Mouse (Mus musculus): ENCODE results near the gene Gm45837.

Gm45837 gene

DNA sequence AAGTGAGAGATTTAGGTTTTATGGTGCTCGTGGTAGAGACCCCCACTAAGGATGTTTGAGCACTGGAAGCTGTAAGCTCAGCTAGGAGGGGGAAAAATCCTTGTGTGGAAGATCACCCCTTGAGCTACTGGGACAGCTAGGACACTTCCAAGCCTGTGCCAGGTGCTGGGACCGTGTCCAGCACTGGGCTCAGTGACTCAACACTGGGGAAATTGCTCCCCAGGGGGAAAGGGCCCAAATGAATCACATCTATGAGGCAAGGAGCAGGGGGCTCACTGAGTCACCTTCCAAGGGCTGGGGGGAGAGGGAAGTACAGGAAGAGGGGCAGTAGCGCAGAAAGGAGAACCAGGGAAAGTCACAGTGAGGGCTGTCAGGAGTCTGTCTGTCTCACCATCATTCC, 39.2 kb downstream of the Gm45837 start:
- no peak for DNase-seq

DNA sequence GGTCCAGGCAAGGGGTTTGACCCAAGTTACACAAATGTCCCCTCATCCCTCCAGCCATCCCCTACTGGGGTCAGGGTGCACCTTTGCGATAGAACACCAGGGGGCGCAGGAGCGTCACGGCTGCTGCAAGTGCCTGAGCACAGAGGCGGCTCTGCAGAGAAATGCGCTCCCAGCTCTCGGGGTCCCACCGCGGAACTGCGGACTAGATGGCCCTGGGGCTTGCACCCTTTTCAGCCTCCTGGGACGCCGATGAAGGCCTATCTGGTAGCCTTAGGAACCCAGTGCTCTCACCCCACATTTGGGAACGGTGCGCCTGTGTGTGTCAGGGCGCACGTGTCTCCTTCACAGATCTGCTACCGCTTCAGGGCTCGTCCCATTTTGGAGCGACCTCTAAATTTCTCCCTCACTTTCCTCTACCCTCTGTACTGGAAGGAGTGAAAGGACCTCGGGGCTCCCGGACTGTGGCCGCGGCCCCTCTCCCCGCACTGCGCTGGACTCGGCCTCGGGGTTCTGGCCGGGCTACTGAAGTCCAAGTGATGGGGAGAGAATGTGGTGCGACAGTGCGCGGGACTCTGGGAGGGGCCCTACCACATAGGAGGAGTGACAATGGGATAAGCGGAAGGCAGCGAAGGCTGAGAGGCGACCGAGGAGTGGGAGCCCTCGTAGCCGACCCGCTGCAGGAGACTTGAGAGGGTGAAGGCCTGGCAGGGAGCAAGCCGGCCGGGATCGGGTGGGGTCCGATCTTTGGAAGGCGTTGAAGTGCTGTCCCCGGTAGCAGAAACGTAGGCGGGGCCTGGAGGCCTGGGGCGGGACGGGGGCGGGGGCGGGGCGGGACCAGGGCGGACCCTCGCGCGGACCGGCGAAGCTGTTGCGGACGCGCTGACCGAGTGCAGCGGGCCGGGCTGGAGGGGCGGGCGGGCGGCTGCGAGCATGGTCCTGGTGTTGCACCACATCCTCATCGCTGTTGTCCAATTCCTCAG, 40.0 kb downstream of the Gm45837 start:
- DNase-seq = peak; percentile 72

DNA sequence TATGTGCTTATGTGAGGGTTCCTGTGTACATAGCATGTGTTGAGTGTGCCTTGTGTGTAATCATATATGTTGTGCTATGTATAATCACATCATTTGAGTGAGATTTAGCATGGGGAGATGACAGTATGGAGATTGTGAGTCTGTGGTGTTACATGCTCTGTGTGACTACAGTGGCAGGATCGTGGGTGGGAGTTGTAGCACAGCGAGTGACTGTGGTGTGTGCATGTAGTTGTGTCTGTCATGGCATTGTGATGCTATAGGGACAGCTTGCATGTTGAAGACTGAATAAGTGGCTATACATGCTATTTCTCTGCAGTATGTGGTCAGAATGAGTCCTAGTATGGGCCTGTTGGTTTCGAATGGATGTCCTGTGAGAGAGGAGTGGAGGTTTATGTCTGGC, 42.0 kb downstream of the Gm45837 start:
- no peak for DNase-seq

DNA sequence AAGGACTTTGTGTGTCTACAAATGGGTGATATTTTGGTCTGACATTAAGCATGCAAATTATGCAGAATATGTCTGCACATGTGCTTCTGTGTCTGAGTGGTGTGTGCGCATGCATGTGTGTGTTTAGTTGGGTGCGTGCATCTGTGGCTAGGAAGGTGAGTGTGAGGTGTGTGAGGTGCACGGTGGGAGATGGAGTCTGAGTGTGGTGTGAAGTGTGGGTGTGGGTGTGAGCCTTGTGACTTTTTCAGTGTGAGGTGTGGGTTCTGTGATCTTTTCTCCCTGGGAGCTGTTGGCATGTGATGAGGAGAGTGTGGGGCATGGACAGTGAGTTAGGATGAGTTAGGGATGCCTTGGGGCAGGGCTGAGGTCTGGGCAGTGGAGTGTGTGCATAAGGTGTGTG, 42.6 kb downstream of the Gm45837 start:
- no peak for DNase-seq

GRCm38 (mm10) chr7:101453725-101454124, 43.0 kb downstream of the Gm45837 start:
- DNase-seq = no peak

GRCm38 (mm10) chr7:101454479-101454878, 43.8 kb downstream of the Gm45837 start:
- DNase-seq = no peak

DNA sequence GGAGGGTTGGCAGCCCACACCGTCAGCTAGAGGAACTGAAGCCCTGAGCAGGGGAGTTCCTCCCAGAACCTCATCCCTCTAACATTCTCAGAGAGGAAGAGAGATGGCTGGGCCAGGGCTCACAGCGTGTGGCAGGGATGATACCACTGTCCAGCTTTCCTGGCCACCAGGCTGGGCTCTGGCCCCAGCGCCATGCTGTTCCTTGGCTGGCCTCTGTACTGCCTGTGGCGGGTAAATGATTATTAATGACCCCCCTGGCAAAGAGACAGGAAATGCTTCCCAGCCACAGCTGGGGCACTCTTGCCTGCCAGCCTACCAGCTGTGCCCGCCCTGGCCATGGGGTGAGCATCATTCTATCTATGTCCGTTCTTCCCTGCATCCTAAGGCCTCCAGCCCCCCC, 44.5 kb downstream of the Gm45837 start:
- no peak for DNase-seq

GRCm38 (mm10) chr7:101456318-101456717, 45.6 kb downstream of the Gm45837 start:
- no peak for DNase-seq

DNA sequence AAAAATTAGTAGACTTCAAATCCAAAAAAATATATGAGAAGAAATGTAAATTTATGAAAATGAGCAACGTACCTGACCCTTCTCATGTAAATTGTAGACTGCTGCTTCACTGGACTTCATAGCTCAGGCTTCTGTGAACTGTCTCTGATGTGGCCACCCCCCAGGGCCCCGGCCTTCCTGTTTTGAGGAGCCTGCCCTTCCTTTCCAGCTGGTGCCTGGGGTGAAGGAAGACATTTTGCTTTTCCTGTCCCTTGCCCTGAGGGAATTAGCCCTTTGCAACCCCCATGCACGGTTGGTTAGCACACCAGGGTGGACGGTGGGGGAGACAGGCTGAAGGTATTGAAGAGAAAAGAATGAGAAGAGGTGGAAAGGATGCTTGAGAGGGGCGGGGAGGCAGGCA, 46.1 kb downstream of the Gm45837 start:
- DNase-seq = no peak

DNA sequence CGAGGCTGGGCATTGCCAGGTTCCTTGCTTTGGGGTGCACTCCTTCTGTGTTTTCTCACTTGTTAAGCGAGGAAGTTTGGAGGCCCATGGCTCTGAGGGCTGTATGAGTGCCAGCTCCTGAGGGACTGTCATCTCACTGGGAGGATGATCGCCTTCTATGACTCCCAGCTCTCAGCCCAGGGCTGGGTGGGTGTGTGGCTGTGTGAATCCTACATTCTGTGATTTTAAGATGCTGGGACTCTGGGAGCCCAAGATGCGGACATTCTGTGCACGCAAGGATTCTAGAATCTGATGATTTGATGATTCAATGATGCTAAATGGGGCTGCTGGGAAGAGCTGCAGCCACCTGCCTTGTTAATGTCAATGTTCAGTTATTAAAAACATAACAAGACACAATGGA, 46.6 kb downstream of the Gm45837 start:
- DNase-seq = no peak

GRCm38 (mm10) chr7:101457801-101458200, 47.1 kb downstream of the Gm45837 start:
- DNase-seq = no peak

DNA sequence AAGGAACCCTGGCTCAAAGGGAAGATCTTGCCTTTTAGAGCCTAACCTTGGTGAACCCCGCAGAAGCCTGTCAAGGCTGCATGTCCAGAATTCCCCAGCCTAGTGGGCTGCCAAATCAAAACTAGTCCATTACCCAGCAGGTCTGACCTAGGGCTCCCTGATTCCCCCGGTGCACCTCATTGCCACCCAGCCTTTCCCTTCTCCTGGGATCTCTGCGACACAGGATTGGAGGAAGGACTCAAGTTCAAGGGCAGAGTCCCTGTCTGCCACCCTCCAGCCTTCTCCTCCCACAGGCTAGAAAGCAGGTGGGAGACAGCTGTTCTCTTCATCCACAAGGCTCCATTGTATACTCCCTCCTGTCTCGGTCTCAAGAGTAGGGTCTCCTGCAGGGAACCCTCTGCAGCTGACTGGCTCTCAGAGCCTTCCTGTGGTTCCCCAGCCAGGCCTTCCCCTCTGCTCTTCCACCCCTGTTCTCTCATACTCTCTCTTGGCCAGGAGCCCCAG, 47.6 kb downstream of the Gm45837 start:
- DNase-seq = no peak

DNA sequence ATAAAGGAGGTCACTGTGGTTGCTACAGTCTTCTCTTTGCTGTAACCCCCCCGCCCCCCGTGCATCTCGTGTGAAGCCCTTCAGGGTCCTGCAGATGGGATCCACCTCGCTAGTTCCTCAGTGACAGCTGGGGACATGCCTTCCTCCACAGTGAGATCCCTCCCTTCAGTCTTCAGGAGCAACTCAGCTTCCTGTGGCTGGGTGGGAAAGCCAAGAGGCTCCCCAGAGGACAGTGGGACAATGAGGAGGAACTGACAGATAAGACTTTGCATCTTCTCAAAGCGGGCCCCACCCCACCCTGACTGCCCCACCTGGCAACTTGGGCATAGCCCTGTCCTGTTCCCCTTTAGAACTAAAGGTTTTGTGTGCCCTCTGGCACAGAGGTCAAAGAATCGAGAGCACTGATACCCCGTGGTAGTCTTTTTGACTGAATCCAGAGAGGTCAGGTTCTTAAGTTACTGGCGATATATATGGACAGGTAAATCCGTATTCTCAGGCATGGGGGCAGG, 48.7 kb downstream of the Gm45837 start:
- DNase-seq = no peak

GRCm38 (mm10) chr7:101459923-101460607, 49.4 kb downstream of the Gm45837 start:
- DNase-seq = no peak

DNA sequence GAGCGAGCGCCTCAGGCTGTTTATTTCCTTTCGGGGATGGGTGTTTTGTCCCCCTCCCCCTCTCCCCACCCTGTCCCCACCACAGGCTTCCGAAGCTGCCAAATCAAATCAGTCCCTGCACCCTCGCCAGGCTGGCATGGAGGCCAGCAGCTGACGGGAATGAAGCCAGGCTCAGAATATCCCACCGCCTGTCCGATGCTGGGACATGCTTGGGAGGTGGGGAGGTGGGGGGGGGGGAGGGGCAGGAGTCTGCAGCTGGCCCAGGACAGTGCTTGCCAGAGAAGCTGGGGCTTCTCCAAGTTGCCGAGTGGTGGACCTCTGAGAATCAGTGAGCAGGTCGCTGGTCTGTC, 49.9 kb downstream of the Gm45837 start:
- DNase-seq = no peak

DNA sequence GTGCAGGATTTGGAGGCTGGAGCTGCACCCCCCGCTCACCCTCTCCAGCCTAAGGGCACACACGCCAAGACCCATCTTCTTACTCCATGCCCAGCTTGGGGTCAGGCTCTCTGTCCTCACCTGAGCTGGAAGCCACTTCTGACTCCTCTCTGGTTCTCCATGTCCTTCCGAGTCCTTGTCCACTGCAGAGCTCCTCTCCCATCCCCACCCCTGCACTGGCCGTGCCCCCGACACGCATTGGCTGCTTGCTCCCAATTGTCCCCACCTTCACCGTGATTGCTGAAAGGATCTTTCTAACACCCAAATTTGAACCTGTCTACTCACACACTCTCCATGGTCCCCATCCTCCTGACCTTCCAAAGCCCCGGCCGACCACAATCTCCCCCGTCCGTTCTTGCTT, 50.9 kb downstream of the Gm45837 start:
- DNase-seq = no peak

- no peak for DNase-seq
Measured at GRCm38 (mm10) chr7:101462327-101463068, 51.8 kb downstream of the Gm45837 start.

DNA sequence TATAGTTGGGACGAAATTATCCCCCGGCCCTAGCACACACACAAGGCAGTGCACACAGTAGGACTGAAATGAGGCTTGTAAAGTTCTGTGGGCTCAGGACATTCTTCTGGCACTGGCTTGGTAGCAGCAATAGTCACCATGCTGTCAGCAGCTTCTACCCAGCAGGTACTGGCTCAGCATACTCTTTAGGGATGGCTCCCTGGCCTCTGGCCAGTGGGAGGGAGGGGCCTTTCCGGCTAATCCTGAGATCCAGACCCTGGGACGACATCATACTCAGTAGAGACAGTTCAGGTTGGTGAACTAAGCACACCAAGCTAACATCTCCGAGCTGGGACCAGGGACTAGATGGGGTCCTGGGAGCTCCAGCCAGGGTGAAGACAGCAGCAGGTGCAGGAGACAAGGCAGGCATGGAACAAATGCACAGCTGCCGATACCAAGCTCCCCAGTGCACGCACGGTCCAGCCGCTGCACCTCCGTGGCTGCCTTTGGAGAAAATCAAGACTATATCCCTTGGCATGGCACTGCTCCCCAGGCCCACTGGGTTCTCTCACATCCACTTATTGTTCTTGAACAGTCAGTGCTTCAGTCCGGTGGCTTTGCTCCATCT, 53.1 kb downstream of the Gm45837 start:
- no peak for DNase-seq

GRCm38 (mm10) chr7:101464927-101465326, 54.2 kb downstream of the Gm45837 start:
- DNase-seq = no peak

DNA sequence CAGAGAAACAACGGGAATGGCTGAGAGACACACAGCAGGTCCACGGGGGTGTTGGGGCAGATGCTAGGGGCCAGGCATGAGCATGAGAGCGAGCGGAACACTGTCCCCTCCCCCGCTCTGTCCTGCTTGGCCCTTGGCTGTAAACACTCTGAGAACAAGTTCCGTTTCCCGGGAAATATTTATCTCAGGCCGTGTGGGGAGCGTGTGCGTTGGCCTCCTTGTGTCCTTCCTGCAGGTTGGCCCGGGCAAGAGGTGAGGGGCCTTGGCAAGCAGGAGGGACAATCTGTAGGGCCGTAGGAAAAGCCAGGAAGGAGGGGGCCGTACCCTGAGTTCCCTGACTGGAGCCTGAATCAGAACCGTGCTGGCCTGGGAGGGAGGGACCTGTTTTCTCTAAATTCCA, 54.7 kb downstream of the Gm45837 start:
- no peak for DNase-seq

- DNase-seq = no peak
Measured at GRCm38 (mm10) chr7:101465850-101466580, 55.3 kb downstream of the Gm45837 start.

- no peak for DNase-seq
Measured at GRCm38 (mm10) chr7:101466581-101467081, 55.9 kb downstream of the Gm45837 start.
